Mouse (Mus musculus): ENCODE data around the gene St6galnac3.

DNA sequence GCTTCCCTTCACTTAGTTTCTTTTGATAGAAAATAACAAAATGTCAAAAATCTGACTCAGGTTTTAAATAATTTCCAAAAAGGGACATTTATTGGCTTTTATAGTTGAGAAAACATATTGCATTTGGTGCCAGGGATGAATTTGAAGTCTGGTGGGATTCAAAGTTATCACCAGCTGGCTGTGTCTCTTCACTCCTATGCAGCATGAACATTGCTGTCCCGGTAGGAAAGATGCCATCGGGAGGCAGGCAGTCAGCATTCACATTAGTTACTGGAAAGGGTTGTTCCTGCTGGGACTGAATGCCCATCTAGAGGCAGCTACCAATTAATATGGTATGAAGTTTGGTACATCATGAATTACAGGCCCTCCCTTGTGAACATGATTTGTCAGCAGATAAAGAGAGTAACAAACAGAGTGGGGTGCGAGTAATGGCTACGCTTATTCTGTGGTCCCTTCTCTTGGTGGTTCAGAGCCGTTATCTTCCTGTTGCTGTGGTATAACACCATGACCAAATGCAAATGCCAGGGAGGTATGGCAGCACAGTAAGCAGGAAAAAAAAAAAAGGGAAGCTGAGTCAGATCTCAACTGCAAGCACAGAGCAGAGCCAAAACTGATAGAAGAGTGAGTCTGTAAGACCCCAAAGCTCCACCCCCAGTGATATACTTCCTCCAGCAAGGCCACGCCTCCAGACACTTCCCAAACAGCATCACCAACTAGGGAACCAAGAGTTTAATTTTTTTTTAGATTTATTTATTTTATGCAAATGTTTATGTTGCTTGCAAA is 535.1 kb downstream of the St6galnac3 start:
- TF ChIP-seq USF1 (IDR thresholded peaks at IDR 0.05; ENCODE audit: low read depth) (no peak), CTCF (IDR thresholded peaks at IDR 0.05; ENCODE audit: control insufficient read depth, insufficient read depth, insufficient read length) (no peak), MAX (IDR thresholded peaks at IDR 0.05) (no peak)
